Mouse (Mus musculus): ENCODE results near the gene Mep1a.
"Not testable (repeated sequence)": the region's sequence is repeated elsewhere in the genome, so short reads cannot be mapped to it uniquely, and the experiment has no call there.

Mep1a gene

GRCm38 (mm10) chr17:43502592-43502991 lies at the start of gene Mep1a:
TSS of gene Mep1a (minus strand) at chr17:43502812.
- DNase-seq (ENCODE audit: low spot score in 2 of 2), result no peak

- DNase-seq (ENCODE audit: low spot score in 2 of 2), result no peak
Measured at GRCm38 (mm10) chr17:43551122-43551630, 48.6 kb upstream of the Mep1a start.

GRCm38 (mm10) chr17:43544040-43544439 lies 41.4 kb upstream of the Mep1a start:
- DNase-seq (ENCODE audit: low spot score in 2 of 2), result no peak

- no peak for DNase-seq (ENCODE audit: low spot score in 2 of 2)
Measured at GRCm38 (mm10) chr17:43543539-43543938, 40.9 kb upstream of the Mep1a start, which contains the start of gene Ankrd66. TSS of gene Ankrd66 (minus strand) at chr17:43543639.

- DNase-seq (ENCODE audit: low spot score in 2 of 2), result no peak
Measured at GRCm38 (mm10) chr17:43538767-43539166, 36.2 kb upstream of the Mep1a start.

- DNase-seq (ENCODE audit: low spot score in 2 of 2), result not testable (repeated sequence)
Measured at GRCm38 (mm10) chr17:43536841-43537240, 34.2 kb upstream of the Mep1a start.

GRCm38 (mm10) chr17:43534362-43535222 lies 32.0 kb upstream of the Mep1a start:
- DNase-seq (ENCODE audit: low spot score in 2 of 2), result no peak

GRCm38 (mm10) chr17:43531192-43531591 lies 28.6 kb upstream of the Mep1a start:
- DNase-seq (ENCODE audit: low spot score in 2 of 2), result no peak

GRCm38 (mm10) chr17:43530507-43530906 lies 27.9 kb upstream of the Mep1a start:
- DNase-seq (ENCODE audit: low spot score in 2 of 2), result no peak

- no peak for DNase-seq (ENCODE audit: low spot score in 2 of 2)
Measured at GRCm38 (mm10) chr17:43520166-43520565, 17.6 kb upstream of the Mep1a start.

GRCm38 (mm10) chr17:43518644-43519409 lies 16.2 kb upstream of the Mep1a start:
- DNase-seq (ENCODE audit: low spot score in 2 of 2), result peak; percentile 26 to 73

- no peak for DNase-seq (ENCODE audit: low spot score in 2 of 2)
Measured at GRCm38 (mm10) chr17:43510782-43511181, 8.2 kb upstream of the Mep1a start.

- no peak for DNase-seq (ENCODE audit: low spot score in 2 of 2)
Measured at GRCm38 (mm10) chr17:43504594-43504934, 2.0 kb upstream of the Mep1a start.

GRCm38 (mm10) chr17:43503861-43504593 lies 1.4 kb upstream of the Mep1a start:
- DNase-seq (ENCODE audit: low spot score in 2 of 2), result no peak

- DNase-seq (ENCODE audit: low spot score in 2 of 2), result no peak
Measured at GRCm38 (mm10) chr17:43501631-43502030, 981 bp downstream of the Mep1a start.

GRCm38 (mm10) chr17:43501223-43501622 lies 1.4 kb downstream of the Mep1a start:
- no peak for DNase-seq (ENCODE audit: low spot score in 2 of 2)

- DNase-seq (ENCODE audit: low spot score in 2 of 2), result no peak
Measured at GRCm38 (mm10) chr17:43500513-43500912, 2.1 kb downstream of the Mep1a start.

GRCm38 (mm10) chr17:43497521-43497920 lies 5.1 kb downstream of the Mep1a start:
- DNase-seq (ENCODE audit: low spot score in 2 of 2), result no peak

GRCm38 (mm10) chr17:43495502-43495901 lies 7.1 kb downstream of the Mep1a start:
- no peak for DNase-seq (ENCODE audit: low spot score in 2 of 2)

GRCm38 (mm10) chr17:43490371-43490770 lies 12.2 kb downstream of the Mep1a start:
- not testable (repeated sequence) for DNase-seq (ENCODE audit: low spot score in 2 of 2)

GRCm38 (mm10) chr17:43488439-43489151 lies 14.0 kb downstream of the Mep1a start:
- DNase-seq (ENCODE audit: low spot score in 2 of 2), result no peak
